Mouse (Mus musculus): ENCODE measurements around the gene Mtg2. TPM values are rescaled to one million over a fixed set of nuclear protein-coding genes. Genes with fewer than 3 reads are reported as not detected.

Mtg2 gene
- polyA plus RNA-seq, 1 experiment from 2014 or later, result 27.8 TPM

- ATAC-seq (ENCODE audit: insufficient number of reproducible peaks, insufficient read depth, low FRiP score, low read depth), result no peak
- Histone ChIP-seq H3K27ac (ENCODE audit: low read length) (no peak overlapping the region), H3K4me2 (replicated peaks; ENCODE audit: low read depth, low read length) (no peak overlapping the region), H3K9ac (replicated peaks; ENCODE audit: low read depth, low read length) (no peak overlapping the region), H3K4me3 (ENCODE audit: low read depth, low read length) (no peak overlapping the region), H3K4me1 (ENCODE audit: control insufficient read depth, insufficient read depth, low read length) (no peaks in the 10 kb centered on the region), H3K27me3 (ENCODE audit: control insufficient read depth, insufficient read depth, low read length) (no peaks in the 10 kb centered on the region), H3K36me3 (ENCODE audit: control insufficient read depth, insufficient read depth, low read length) (no peaks in the 10 kb centered on the region; the same call in 1 of the 2 replicates), H3K9me3 (ENCODE audit: control insufficient read depth, low read depth, low read length) (no peaks in the 10 kb centered on the region)
- 89% methylated on average over 5 of the region's 5 CpGs for WGBS
Measured at GRCm38 (mm10) chr2:180086637-180087027, 16.2 kb downstream of the Mtg2 start.

- no peaks in the 10 kb centered on the region for H3K9me3 ChIP-seq (ENCODE audit: control insufficient read depth, low read depth, low read length)
Measured at GRCm38 (mm10) chr2:180087472-180087871, 17.1 kb downstream of the Mtg2 start.

GRCm38 (mm10) chr2:180090285-180090684, 19.9 kb downstream of the Mtg2 start:
- H3K36me3 ChIP-seq (ENCODE audit: control insufficient read depth, insufficient read depth, low read length), result no peaks in the 10 kb centered on the region
- H3K4me3 ChIP-seq (ENCODE audit: low read depth, low read length), result no peak overlapping the region
- no peak; the same call in 1 of the 2 replicates for ATAC-seq (ENCODE audit: insufficient number of reproducible peaks, insufficient read depth, low FRiP score, low read depth)
- H3K27me3 ChIP-seq (ENCODE audit: control insufficient read depth, insufficient read depth, low read length), result no peaks in the 10 kb centered on the region
- H3K4me2 ChIP-seq (replicated peaks; ENCODE audit: low read depth, low read length), result no peak overlapping the region
- no peaks in the 10 kb centered on the region for H3K9me3 ChIP-seq (ENCODE audit: control insufficient read depth, low read depth, low read length)
- H3K27ac ChIP-seq (ENCODE audit: low read length), result no peak overlapping the region
- 59% methylated on average over 11 of the region's 11 CpGs for WGBS
- H3K4me1 ChIP-seq (ENCODE audit: control insufficient read depth, insufficient read depth, low read length), result no peaks in the 10 kb centered on the region
- no peak overlapping the region for H3K9ac ChIP-seq (replicated peaks; ENCODE audit: low read depth, low read length)

More at GRCm38 (mm10) chr2:180087472-180087871, 17.1 kb downstream of the Mtg2 start:
- H3K36me3 ChIP-seq (ENCODE audit: control insufficient read depth, insufficient read depth, low read length), result no peaks in the 10 kb centered on the region; the same call in 1 of the 2 replicates
- H3K9ac ChIP-seq (replicated peaks; ENCODE audit: low read depth, low read length), result no peak overlapping the region
- no peak overlapping the region for H3K27ac ChIP-seq (ENCODE audit: low read length)
- 86% methylated on average over 4 of the region's 4 CpGs for WGBS
- ATAC-seq (ENCODE audit: insufficient number of reproducible peaks, insufficient read depth, low FRiP score, low read depth), result no peak
- no peak overlapping the region for H3K4me2 ChIP-seq (replicated peaks; ENCODE audit: low read depth, low read length)
- no peaks in the 10 kb centered on the region for H3K4me1 ChIP-seq (ENCODE audit: control insufficient read depth, insufficient read depth, low read length)
- no peaks in the 10 kb centered on the region for H3K27me3 ChIP-seq (ENCODE audit: control insufficient read depth, insufficient read depth, low read length)
- no peak overlapping the region for H3K4me3 ChIP-seq (ENCODE audit: low read depth, low read length)

DNA sequence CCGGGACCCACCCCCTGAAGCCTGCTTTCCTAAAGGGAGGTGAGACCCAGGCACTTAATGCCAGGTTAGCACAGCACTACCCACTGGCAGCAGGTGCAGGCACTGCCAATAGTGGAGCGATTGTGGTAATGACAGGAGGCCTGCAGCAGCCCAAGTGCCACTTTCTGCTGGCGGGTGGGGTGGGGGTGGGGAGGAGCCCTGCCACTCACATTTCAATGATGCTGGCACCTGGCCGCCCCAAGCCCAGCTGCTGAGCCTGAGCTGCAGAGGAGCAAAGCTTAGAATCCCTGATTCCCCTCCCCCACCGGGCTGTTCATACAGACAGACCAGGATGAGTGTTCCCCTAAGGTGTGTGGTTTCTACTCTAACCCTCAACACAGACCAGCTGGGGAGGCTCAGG, 25.3 kb downstream of the Mtg2 start:
- no peak overlapping the region for H3K27ac ChIP-seq (ENCODE audit: low read length)
- no peak overlapping the region for H3K4me3 ChIP-seq (ENCODE audit: low read depth, low read length)
- H3K9ac ChIP-seq (replicated peaks; ENCODE audit: low read depth, low read length), result no peak overlapping the region
- no peaks in the 10 kb centered on the region for H3K9me3 ChIP-seq (ENCODE audit: control insufficient read depth, low read depth, low read length)
- H3K4me2 ChIP-seq (replicated peaks; ENCODE audit: low read depth, low read length), result no peak overlapping the region
- no peaks in the 10 kb centered on the region for H3K36me3 ChIP-seq (ENCODE audit: control insufficient read depth, insufficient read depth, low read length)
- WGBS, result 37% methylated on average over 5 of the region's 5 CpGs
- H3K4me1 ChIP-seq (ENCODE audit: control insufficient read depth, insufficient read depth, low read length), result no peaks in the 10 kb centered on the region
- 0 out of 2 replicates have a peak, but pooled peaks cover 4% of the 10 kb centered on the region for H3K27me3 ChIP-seq (ENCODE audit: control insufficient read depth, insufficient read depth, low read length)
- no peak for ATAC-seq (ENCODE audit: insufficient number of reproducible peaks, insufficient read depth, low FRiP score, low read depth)

DNA sequence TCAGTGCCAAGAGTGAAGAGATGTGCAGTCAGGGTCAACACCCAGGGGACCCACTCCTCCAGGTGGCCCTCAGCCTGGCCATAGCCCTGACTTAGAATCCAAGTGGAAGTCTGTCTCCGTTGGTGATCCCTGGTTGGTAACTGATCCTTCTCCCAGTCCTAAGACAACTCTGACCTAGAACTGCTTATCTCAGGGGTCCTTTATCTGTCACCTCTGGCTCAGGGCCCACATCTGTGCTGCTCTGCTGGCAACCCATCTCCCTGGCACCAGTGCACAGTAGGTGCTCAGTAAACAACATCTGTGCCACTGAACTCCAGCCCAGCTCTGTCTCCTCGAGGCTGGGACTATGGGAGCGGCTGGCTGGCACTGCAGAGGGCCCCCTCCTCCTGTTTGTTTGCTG, 27.2 kb downstream of the Mtg2 start:
- Histone ChIP-seq H3K27ac (ENCODE audit: low read length) (no peak overlapping the region), H3K4me3 (ENCODE audit: low read depth, low read length) (no peak overlapping the region), H3K27me3 (ENCODE audit: control insufficient read depth, insufficient read depth, low read length) (peaks cover 22% of the 10 kb centered on the region), H3K4me2 (replicated peaks; ENCODE audit: low read depth, low read length) (no peak overlapping the region), H3K36me3 (ENCODE audit: control insufficient read depth, insufficient read depth, low read length) (no peaks in the 10 kb centered on the region), H3K4me1 (ENCODE audit: control insufficient read depth, insufficient read depth, low read length) (no peaks in the 10 kb centered on the region), H3K9me3 (ENCODE audit: control insufficient read depth, low read depth, low read length) (no peaks in the 10 kb centered on the region), H3K9ac (replicated peaks; ENCODE audit: low read depth, low read length) (no peak overlapping the region)
- WGBS, result 48% methylated on average over 3 of the region's 3 CpGs
- no peak for ATAC-seq (ENCODE audit: insufficient number of reproducible peaks, insufficient read depth, low FRiP score, low read depth)

DNA sequence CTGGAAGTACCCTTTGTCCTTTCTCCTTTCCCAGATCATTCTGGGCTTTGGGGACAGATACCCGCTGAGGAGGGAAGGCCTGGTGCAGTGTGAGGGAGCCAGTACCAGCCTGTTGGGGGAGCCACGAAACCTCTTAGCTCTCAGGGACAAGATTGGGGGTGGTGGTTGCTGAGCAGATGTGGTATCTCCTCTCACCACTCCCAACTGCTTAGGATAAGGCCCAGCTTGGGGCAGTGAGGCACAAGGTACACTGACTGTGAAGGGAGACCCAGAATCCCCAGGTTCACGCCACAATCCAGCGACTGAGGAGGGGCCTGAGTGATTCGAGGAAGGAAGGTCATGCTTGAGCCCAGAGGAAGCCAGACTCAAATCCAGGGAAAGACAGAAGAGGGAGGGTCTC, 27.8 kb downstream of the Mtg2 start:
- no peak overlapping the region for H3K9ac ChIP-seq (replicated peaks; ENCODE audit: low read depth, low read length)
- peaks cover 27% of the 10 kb centered on the region for H3K27me3 ChIP-seq (ENCODE audit: control insufficient read depth, insufficient read depth, low read length)
- no peak overlapping the region for H3K27ac ChIP-seq (ENCODE audit: low read length)
- no peak for ATAC-seq (ENCODE audit: insufficient number of reproducible peaks, insufficient read depth, low FRiP score, low read depth)
- H3K4me3 ChIP-seq (ENCODE audit: low read depth, low read length), result no peak overlapping the region
- WGBS, result 46% methylated on average over 5 of the region's 5 CpGs
- no peaks in the 10 kb centered on the region for H3K36me3 ChIP-seq (ENCODE audit: control insufficient read depth, insufficient read depth, low read length)
- peaks cover 2% of the 10 kb centered on the region; the same call in 1 of the 2 replicates for H3K4me1 ChIP-seq (ENCODE audit: control insufficient read depth, insufficient read depth, low read length)
- no peaks in the 10 kb centered on the region for H3K9me3 ChIP-seq (ENCODE audit: control insufficient read depth, low read depth, low read length)
- H3K4me2 ChIP-seq (replicated peaks; ENCODE audit: low read depth, low read length), result no peak overlapping the region

GRCm38 (mm10) chr2:180099529-180099928, 29.1 kb downstream of the Mtg2 start:
- Histone ChIP-seq H3K4me2 (replicated peaks; ENCODE audit: low read depth, low read length) (no peak overlapping the region), H3K9ac (replicated peaks; ENCODE audit: low read depth, low read length) (no peak overlapping the region), H3K9me3 (ENCODE audit: control insufficient read depth, low read depth, low read length) (no peaks in the 10 kb centered on the region), H3K4me1 (ENCODE audit: control insufficient read depth, insufficient read depth, low read length) (peaks cover 12% of the 10 kb centered on the region), H3K27me3 (ENCODE audit: control insufficient read depth, insufficient read depth, low read length) (peaks cover 40% of the 10 kb centered on the region), H3K4me3 (ENCODE audit: low read depth, low read length) (no peak overlapping the region), H3K27ac (ENCODE audit: low read length) (no peak overlapping the region), H3K36me3 (ENCODE audit: control insufficient read depth, insufficient read depth, low read length) (no peaks in the 10 kb centered on the region)
- ATAC-seq (ENCODE audit: insufficient number of reproducible peaks, insufficient read depth, low FRiP score, low read depth), result no peak
- 3% methylated on average over 15 of the region's 15 CpGs for WGBS

GRCm38 (mm10) chr2:180103151-180103977, 33.0 kb downstream of the Mtg2 start:
- Histone ChIP-seq H3K9ac (replicated peaks; ENCODE audit: low read depth, low read length) (no peak overlapping the region), H3K4me3 (ENCODE audit: low read depth, low read length) (peak overlapping the region; percentile 41), H3K36me3 (ENCODE audit: control insufficient read depth, insufficient read depth, low read length) (no peaks in the 10 kb centered on the region), H3K4me1 (ENCODE audit: control insufficient read depth, insufficient read depth, low read length) (peaks cover 12% of the 10 kb centered on the region), H3K27me3 (ENCODE audit: control insufficient read depth, insufficient read depth, low read length) (peaks cover 47% of the 10 kb centered on the region), H3K9me3 (ENCODE audit: control insufficient read depth, low read depth, low read length) (no peaks in the 10 kb centered on the region), H3K27ac (ENCODE audit: low read length) (no peak overlapping the region), H3K4me2 (replicated peaks; ENCODE audit: low read depth, low read length) (peak overlapping the region; percentile 97)
- ATAC-seq (ENCODE audit: insufficient number of reproducible peaks, insufficient read depth, low FRiP score, low read depth), result no peak
- WGBS, result 2% methylated on average over 54 of the region's 57 CpGs

All from stomach, embryonic 14.5 days (tissue).